Mouse (Mus musculus): ENCODE results near the gene Rbck1.
A peak's percentile ranks its signal among the peaks of the same experiment; 100 is the strongest.
"Not testable (repeated sequence)": the region's sequence is repeated elsewhere in the genome, so short reads cannot be mapped to it uniquely, and the experiment has no call there.

The Rbck1 gene

DNA sequence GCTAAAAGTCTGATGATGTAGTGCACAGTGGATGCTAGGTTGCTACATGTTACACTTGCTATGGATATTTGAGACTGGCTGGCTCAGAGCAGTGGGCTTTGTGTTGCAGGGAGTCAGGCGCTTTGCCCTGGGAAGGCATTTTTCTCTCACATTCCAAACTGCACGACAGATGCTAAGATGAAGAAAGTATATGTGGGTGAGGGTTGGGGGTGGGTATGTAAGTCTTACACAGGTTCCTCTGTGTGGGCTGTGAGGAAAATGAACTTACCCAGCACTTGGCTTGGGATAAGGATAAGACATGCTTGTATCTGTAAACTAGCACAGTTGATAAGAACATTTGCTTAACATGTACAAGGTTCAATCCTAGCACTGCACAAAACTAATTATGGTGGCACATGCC is 29.6 kb downstream of the Rbck1 start:
- DNase-seq (ENCODE audit: low read depth, low spot score), result no peak

DNA sequence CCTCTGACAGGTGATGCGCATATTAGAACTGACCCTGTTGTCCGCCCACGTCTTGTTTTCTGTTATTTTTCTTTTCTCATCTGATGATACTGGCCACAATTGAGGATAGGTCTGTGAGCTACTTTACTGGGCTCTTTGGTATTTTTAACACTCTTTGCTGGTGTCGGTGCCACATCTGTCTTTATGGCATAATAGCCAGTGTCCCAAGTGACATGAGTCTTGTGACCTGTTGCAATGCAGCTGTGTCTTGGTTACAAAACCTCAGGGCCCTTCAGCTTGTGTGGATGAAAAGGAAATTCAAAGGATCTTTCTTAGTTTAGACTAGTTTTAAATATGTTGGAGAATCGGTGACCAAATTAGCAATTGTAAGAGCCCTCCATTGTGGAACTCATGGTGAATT is 37.9 kb downstream of the Rbck1 start:
- peak; percentile 4 for DNase-seq (ENCODE audit: low read depth, low spot score)

DNA sequence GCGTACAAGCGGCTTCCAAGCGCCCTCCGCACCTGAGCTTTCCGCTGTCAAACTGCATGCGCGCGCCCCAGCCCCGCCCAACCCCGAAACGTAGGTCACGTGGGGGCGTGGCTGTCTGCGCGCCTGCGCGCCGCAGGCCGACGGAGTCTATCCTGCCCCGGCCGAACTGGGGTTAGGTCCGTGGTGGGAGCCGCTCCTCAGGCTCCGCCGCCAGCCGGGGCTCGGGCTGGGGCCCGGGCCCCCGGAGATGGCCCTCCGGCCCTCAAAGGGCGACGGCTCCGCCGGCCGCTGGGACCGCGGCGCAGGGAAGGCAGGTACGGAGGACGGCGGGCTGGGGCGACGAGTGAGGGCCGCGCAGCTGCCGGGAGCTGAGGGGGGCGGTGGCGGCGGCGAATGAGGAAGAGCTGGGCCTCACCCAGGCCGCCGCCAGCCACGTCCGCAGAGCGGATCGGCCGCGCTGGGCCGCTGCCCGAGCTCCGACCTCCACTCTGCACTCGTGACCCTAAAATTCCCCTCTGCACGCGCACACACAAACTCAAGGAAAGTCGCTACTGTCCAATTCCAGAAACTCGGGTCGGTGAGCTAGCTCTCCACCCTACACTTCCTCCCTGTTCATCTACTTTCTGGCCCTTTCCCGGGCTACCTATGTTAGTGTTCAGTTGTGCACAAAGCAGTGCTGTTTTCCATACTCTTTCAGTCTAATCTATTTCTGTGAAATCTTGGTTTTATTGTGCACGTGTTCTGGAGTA is 38.6 kb downstream of the Rbck1 start, which contains the start of gene Tbc1d20:
Gene Tbc1d20, plus strand, starts transcription at position 102 of the 749 bp plus-strand sequence.
- DNase-seq (ENCODE audit: low read depth, low spot score), result peak; percentile 83

DNA sequence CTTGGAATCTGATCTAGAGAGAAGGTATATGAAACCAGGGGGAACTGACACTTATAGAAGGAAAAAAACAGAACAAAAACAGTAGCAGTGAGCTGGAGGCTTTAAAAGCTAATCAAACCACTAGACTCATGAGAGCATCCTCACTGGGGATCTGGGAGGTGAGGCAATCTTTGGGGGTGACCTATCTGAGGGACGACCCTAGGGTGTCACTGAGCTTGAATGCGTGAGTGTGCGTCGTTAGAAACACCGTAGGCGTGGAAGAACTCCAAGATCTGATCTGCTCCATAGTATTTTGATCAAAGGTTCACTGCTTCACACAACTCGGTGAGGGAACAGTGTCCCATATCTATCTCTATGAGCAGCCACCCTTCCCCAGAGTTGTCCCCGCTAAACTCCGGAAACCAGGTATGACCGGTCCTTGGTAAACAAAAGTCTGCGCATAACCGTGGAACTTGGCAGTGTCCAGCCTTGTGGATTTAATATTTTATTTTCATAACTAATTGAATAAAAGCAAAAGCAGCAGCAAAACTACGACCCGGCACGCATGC is 39.2 kb downstream of the Rbck1 start:
- DNase-seq (ENCODE audit: low read depth, low spot score), result no peak

DNA sequence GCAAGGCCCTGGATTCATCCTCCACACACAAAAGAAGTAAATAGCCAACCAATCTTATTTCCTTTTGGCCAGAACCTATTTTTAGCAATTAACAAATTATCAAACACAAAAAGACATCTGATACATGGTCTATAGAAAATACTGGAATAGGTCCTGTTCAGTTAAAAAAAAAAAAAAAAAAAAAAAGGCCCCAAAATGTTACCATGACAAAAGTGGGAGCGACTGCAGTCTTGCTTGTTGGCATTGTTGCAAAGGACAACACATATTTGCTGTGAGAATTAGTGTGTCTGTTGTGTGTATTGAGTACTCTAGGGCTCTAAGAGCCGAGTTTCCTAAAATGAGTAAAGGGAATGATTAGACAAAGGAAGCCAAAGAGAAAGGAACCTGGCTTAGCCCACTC is 40.0 kb downstream of the Rbck1 start:
- no peak for DNase-seq (ENCODE audit: low read depth, low spot score)

DNA sequence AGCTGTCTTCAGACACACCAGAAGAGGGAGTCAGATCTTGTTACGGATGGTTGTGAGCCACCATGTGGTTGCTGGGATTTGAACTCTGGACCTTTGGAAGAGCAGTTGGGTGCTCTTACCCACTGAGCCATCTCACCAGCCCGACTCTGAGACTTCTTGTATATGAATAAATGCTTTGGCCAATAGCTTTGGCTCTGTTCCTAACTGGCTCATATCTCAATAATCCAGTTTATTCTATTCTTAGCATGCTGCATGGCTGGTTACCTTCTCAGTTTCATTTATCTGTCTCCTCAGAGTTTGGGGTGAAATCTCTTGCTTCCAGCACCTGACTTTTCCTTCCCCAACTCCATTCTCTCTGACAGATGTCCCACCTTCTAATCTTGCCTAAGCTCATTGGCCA is 42.8 kb downstream of the Rbck1 start:
- DNase-seq (ENCODE audit: low read depth, low spot score), result not testable (repeated sequence)

DNA sequence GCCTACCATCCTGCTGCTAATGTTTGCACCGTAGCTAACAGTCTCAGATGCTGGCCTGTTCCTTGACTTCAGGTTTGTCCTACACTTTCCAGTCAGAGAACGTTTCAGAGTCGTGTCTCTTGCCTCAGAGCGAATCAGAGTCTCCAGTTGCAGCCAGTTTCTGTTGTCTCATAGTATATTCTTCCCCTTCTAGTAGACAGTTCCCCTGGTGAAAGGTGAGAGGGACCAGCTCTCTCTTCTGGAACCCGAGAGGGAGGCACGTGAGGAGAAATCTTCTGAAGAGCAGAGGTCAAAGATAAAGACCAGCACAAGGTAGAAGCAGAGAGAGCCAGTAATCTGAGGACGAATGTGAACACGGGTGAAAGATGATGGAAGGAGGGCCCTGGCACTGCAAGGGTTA is 44.4 kb downstream of the Rbck1 start:
- DNase-seq (ENCODE audit: low read depth, low spot score), result no peak

DNA sequence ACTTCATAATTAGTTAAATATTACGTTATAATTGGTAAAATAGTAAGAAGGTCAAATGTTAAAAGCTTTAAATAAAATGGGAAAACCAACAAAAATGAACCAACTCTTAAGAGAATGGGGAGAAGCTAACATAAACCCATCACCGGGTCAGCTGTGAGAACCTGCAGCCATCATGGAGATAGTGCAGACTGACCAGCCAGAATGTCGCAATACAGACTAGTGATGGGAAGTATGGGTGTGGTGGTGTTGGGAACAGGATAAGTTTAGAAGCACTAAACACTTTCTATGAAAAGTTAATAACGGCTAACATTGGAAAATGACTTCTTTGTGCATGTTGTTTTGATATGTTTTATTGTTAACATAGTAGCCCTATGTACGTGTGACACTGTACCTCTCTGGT is 44.9 kb downstream of the Rbck1 start:
- no peak for DNase-seq (ENCODE audit: low read depth, low spot score)

DNA sequence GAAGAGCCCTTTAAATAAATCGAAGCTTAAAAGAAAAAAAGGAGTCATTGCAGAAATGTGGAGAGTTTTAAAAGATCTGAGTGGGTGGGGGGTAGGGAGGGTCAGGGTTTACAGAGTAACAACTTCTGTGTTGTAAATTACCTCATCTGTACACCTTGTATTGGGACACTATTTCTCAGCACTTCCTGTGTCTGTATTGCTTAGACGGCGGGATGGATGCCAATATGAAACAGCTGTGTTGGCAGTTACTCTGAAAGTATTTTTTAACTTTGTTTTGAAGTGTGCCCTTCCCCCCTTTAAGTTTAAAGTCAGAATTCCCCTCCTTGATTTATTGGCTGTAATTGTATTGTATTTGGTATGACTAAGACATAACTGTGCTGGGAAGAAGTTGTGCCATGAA is 51.0 kb downstream of the Rbck1 start:
- DNase-seq (ENCODE audit: low read depth, low spot score), result no peak

DNA sequence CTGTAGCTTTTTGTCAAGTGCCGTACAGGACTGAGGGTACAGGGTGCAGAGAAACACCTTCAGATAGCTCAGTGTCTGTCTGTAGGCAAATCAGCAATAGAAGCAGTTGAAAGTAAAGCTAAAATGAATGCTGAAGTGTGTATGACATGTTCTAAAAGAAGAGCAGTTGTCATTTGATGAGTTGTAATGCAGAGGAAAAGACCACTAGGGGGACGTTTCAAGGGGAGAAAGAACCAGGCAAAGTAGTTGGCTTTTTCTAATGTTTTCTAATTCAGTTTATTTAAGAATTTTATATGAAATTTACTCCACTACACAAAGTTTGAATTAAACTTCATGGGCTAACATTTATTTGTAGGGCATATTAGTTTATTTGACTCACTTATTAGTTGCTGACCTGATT is 58.8 kb downstream of the Rbck1 start:
- DNase-seq (ENCODE audit: low read depth, low spot score), result no peak

All from c-Kit-negative CD71-positive TER-119-positive erythroid progenitor cells, embryonic 14.5 days (primary cell).